Comparison of ENCODE assay signal across 27 mouse cellular contexts in the genomic region with DNA sequence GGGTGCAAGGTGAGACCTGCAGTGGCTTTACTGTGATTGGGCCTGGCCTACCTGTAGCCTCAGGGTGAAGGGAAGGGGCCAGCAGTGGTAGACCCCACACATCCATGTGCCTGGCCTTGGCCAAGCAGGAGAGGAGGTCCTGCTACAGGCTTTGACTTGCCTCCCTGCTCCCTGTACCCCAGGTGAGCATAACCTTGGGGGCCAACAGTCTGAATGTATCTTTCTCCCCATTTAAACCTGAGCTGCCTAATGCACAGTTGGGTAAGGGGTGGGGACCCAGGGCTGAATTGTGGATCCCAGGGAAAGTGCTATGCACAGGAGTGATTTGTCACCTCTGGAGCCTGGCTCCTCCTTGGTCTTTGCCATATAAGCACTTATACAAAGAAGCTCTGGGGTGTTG. TPM values are rescaled to one million over a fixed set of nuclear protein-coding genes. Genes with fewer than 3 reads are reported as not detected.
A peak's percentile ranks its signal among the peaks of the same experiment; 100 is the strongest.
DNase-seq lines count a peak whose midpoint lies in the region; ATAC-seq and TF ChIP-seq lines count a peak whose summit lies in the region.
"Had no signal": no experiment of that assay in that cellular context is flagged by ENCODE, and none has a peak within 500 bp of the region (broad histone marks: within the 10 kb centered on the region; RNA-seq: fewer than 3 reads in every experiment).

No protein-coding gene starts in this region.

- no peak for TF ChIP-seq RAD21 in MEL (IDR thresholded peaks at IDR 0.05; ENCODE audit: low read depth, low read length)

- H3K9me3 ChIP-seq in forebrain, embryonic 15.5 days, result no peaks in the 10 kb centered on the region
- H3K9me3 ChIP-seq in forebrain, embryonic 16.5 days (ENCODE audit: control insufficient read depth, low read length), result no peaks in the 10 kb centered on the region
- no peaks in the 10 kb centered on the region for H3K9me3 ChIP-seq in midbrain, embryonic 10.5 days (replicated peaks)
- no peaks in the 10 kb centered on the region for H3K9me3 ChIP-seq in midbrain, embryonic 16.5 days (replicated peaks; ENCODE audit: control insufficient read depth, low read length, poor library complexity, severe bottlenecking)
- no peaks in the 10 kb centered on the region for H3K9me3 ChIP-seq in MEL (replicated peaks; ENCODE audit: insufficient read depth, low read length)
- H3K9me3 ChIP-seq: embryonic facial prominence, embryonic 13.5 days; forebrain, embryonic 10.5 days; heart, embryonic 13.5 days; limb, embryonic 12.5 days had no signal

- H3K36me3 ChIP-seq in forebrain, embryonic 15.5 days, result peaks cover 54% of the 10 kb centered on the region
- H3K36me3 ChIP-seq in forebrain, embryonic 16.5 days (ENCODE audit: control insufficient read depth, insufficient read depth), result peaks cover 35% of the 10 kb centered on the region
- peaks cover 77% of the 10 kb centered on the region for H3K36me3 ChIP-seq in midbrain, embryonic 10.5 days
- H3K36me3 ChIP-seq in midbrain, embryonic 16.5 days (ENCODE audit: control insufficient read depth, insufficient read depth, low read length), result peaks cover 32% of the 10 kb centered on the region
- H3K36me3 ChIP-seq in MEL (ENCODE audit: control insufficient read depth in 1 of 2, insufficient read depth in 2 of 2, low read length in 2 of 2), result peaks cover 0 to 17% of the 10 kb centered on the region in 2 experiments; a peak in 3 of 4 replicates

- H3K27me3 ChIP-seq in forebrain, embryonic 15.5 days, result no peaks in the 10 kb centered on the region
- no peaks in the 10 kb centered on the region for H3K27me3 ChIP-seq in forebrain, embryonic 16.5 days (replicated peaks; ENCODE audit: control insufficient read depth, insufficient read depth, low read length)
- no peaks in the 10 kb centered on the region for H3K27me3 ChIP-seq in midbrain, embryonic 10.5 days (ENCODE audit: low read depth, poor library complexity, severe bottlenecking)
- no peaks in the 10 kb centered on the region for H3K27me3 ChIP-seq in midbrain, embryonic 16.5 days (ENCODE audit: control insufficient read depth, insufficient read depth, low read depth, low read length)
- no peaks in the 10 kb centered on the region for H3K27me3 ChIP-seq in MEL (ENCODE audit: control insufficient read depth in 1 of 2, insufficient read depth in 2 of 2, low read length in 2 of 2)
- H3K27me3 ChIP-seq: embryonic facial prominence, embryonic 13.5 days; heart, embryonic 13.5 days; limb, embryonic 12.5 days had no signal

- TF ChIP-seq CTCF in MEL (IDR thresholded peaks at IDR 0.05 in 2 of 3, conservative IDR thresholded peaks at IDR 0.05 in 1 of 3; ENCODE audit: control insufficient read depth in 1 of 3, insufficient read depth in 1 of 3, low read depth in 2 of 3, low read length in 3 of 3, poor library complexity in 1 of 3, severe bottlenecking in 1 of 3), result no peak

- DNase-seq in kidney, adult 18-20 months, result peak; percentile 2
- DNase-seq in kidney, postnatal 10 days, result no peak
- peak; percentile 7 for DNase-seq in midbrain, embryonic 10.5 days (ENCODE audit: low spot score)
- no peak for DNase-seq in MEL (ENCODE audit: low read depth, low spot score)
- DNase-seq: adrenal gland, postnatal 25 days; cerebellum, adult 18-20 months; cerebellum, postnatal 10 days; forebrain, postnatal 0 days; heart, postnatal 10 days; kidney, adult 8-10 months; kidney, postnatal 14 days; layer of hippocampus, adult 9-11 months; lung, embryonic 14.5 days; lung, postnatal 14 days; right cerebral cortex, postnatal 4 days; thymus, adult 2 months; thymus, postnatal 36 days had no signal

- no peak overlapping the region for H3K9ac ChIP-seq in forebrain, embryonic 15.5 days (replicated peaks)
- no peak overlapping the region for H3K9ac ChIP-seq in forebrain, embryonic 16.5 days (replicated peaks; ENCODE audit: low read depth, low read length)
- no peak overlapping the region for H3K9ac ChIP-seq in midbrain, embryonic 16.5 days (ENCODE audit: low read depth, low read length)
- no peak overlapping the region for H3K9ac ChIP-seq in MEL (ENCODE audit: control insufficient read depth, low read depth, low read length, poor library complexity, severe bottlenecking)
- H3K9ac ChIP-seq: embryonic facial prominence, embryonic 13.5 days; forebrain, postnatal 0 days; heart, embryonic 13.5 days; limb, embryonic 12.5 days; liver, embryonic 14.5 days; lung, embryonic 14.5 days had no signal

- no peak overlapping the region for H3K4me3 ChIP-seq in forebrain, embryonic 15.5 days
- H3K4me3 ChIP-seq in forebrain, embryonic 16.5 days (replicated peaks; ENCODE audit: low read length), result no peak overlapping the region
- no peak overlapping the region for H3K4me3 ChIP-seq in midbrain, embryonic 10.5 days
- no peak overlapping the region for H3K4me3 ChIP-seq in midbrain, embryonic 16.5 days (ENCODE audit: low read depth, low read length)
- H3K4me3 ChIP-seq in MEL (ENCODE audit: control insufficient read depth in 1 of 2, insufficient read depth in 1 of 2, low read depth in 2 of 2, low read length in 2 of 2), result no peak overlapping the region
- H3K4me3 ChIP-seq: embryonic facial prominence, embryonic 13.5 days; forebrain, embryonic 10.5 days; heart, embryonic 13.5 days; limb, embryonic 12.5 days had no signal

- TF ChIP-seq EP300 in MEL (IDR thresholded peaks at IDR 0.05; ENCODE audit: low read depth in 1 of 2, low read length in 2 of 2), result no peak

- H3K4me1 ChIP-seq in forebrain, embryonic 15.5 days, result no peaks in the 10 kb centered on the region
- no peaks in the 10 kb centered on the region for H3K4me1 ChIP-seq in forebrain, embryonic 16.5 days (replicated peaks; ENCODE audit: control insufficient read depth, insufficient read depth, low read length)
- H3K4me1 ChIP-seq in midbrain, embryonic 10.5 days, result no peaks in the 10 kb centered on the region
- H3K4me1 ChIP-seq in midbrain, embryonic 16.5 days (ENCODE audit: control insufficient read depth, insufficient read depth, low read length), result no peaks in the 10 kb centered on the region
- peaks cover 0 to 3% of the 10 kb centered on the region in 2 experiments; a peak in 1 of 4 replicates for H3K4me1 ChIP-seq in MEL (ENCODE audit: control insufficient read depth in 1 of 2, insufficient read depth in 2 of 2, low read length in 2 of 2)
- H3K4me1 ChIP-seq: embryonic facial prominence, embryonic 13.5 days; forebrain, embryonic 10.5 days; heart, embryonic 13.5 days; limb, embryonic 12.5 days had no signal

- no peak overlapping the region for H3K27ac ChIP-seq in forebrain, embryonic 15.5 days (replicated peaks)
- H3K27ac ChIP-seq in forebrain, embryonic 16.5 days (ENCODE audit: low read length), result no peak overlapping the region
- H3K27ac ChIP-seq in midbrain, embryonic 10.5 days (replicated peaks), result no peak overlapping the region
- H3K27ac ChIP-seq in midbrain, embryonic 16.5 days (ENCODE audit: low read length), result no peak overlapping the region
- H3K27ac ChIP-seq in MEL (ENCODE audit: control insufficient read depth, low read depth, low read length), result no peak overlapping the region
- H3K27ac ChIP-seq: embryonic facial prominence, embryonic 13.5 days; forebrain, embryonic 10.5 days; heart, embryonic 13.5 days; limb, embryonic 12.5 days; liver, embryonic 14.5 days had no signal

- H3K4me2 ChIP-seq in forebrain, embryonic 15.5 days (replicated peaks), result no peak overlapping the region
- H3K4me2 ChIP-seq in forebrain, embryonic 16.5 days (ENCODE audit: low read length), result no peak overlapping the region
- H3K4me2 ChIP-seq in midbrain, embryonic 16.5 days (ENCODE audit: low read length), result no peak overlapping the region
- H3K4me2 ChIP-seq: embryonic facial prominence, embryonic 13.5 days; heart, embryonic 13.5 days; limb, embryonic 12.5 days; lung, embryonic 14.5 days had no signal

- no peaks in the 10 kb centered on the region for H3K79me2 ChIP-seq in MEL (ENCODE audit: control insufficient read depth, insufficient read depth, low read length, poor library complexity)

- no peak; a peak in 1 of 4 replicates for TF ChIP-seq POLR2A in MEL (IDR thresholded peaks at IDR 0.05; ENCODE audit: control insufficient read depth in 1 of 2, insufficient read depth in 1 of 2, low read depth in 1 of 2, low read length in 2 of 2, poor library complexity in 1 of 2)

- ATAC-seq in forebrain, embryonic 15.5 days (replicated peaks), result peak; percentile 38
- no peak for ATAC-seq in forebrain, embryonic 16.5 days
- no peak for ATAC-seq in midbrain, embryonic 16.5 days
- ATAC-seq: forebrain, postnatal 0 days had no signal

RNA-seq across cellular contexts. Expression of a gene that starts 20.9 kb away (rescaled TPM):
- 11.9 and 12.5 TPM in 2 replicates for polyA plus RNA-seq in forebrain, embryonic 15.5 days (2015; fragmentation: Nextera tagmentation; extraction: Ambion mirVana)
- 13.7 and 15.2 TPM in 2 replicates for polyA plus RNA-seq in forebrain, embryonic 16.5 days (2015; fragmentation: Nextera tagmentation; extraction: Ambion mirVana)
- 25.5 and 26.2 TPM in 2 replicates for polyA plus RNA-seq in midbrain, embryonic 10.5 days (2016; fragmentation: Nextera tagmentation; extraction: Ambion mirVana)
- 16.4 and 18.1 TPM in 2 replicates for polyA plus RNA-seq in midbrain, embryonic 16.5 days (2015; fragmentation: Nextera tagmentation; extraction: Ambion mirVana)
- total RNA-seq in MEL (2012; rRNA removed), result 107 and 115 TPM in 2 replicates
- polyA plus RNA-seq in MEL (2012; ENCODE audit: insufficient read depth in 1 of 2, insufficient read length in 2 of 2, low read depth in 1 of 2, low replicate concordance in 2 of 2, missing spikeins in 1 of 2), result 100 to 1,000 TPM in 1 of 2 experiments, 10 to 100 TPM in 1; 53.8 to 135 TPM

RNA-seq across cellular contexts. Expression of a gene that starts 50.7 kb away (rescaled TPM):
- polyA plus RNA-seq in forebrain, embryonic 15.5 days (2015; fragmentation: Nextera tagmentation; extraction: Ambion mirVana), result 3.1 and 3.7 TPM in 2 replicates
- polyA plus RNA-seq in forebrain, embryonic 16.5 days (2015; fragmentation: Nextera tagmentation; extraction: Ambion mirVana), result 3.1 and 3.4 TPM in 2 replicates
- polyA plus RNA-seq in midbrain, embryonic 10.5 days (2016; fragmentation: Nextera tagmentation; extraction: Ambion mirVana), result 0.62 and 0.67 TPM in 2 replicates
- 2.6 and 3.3 TPM in 2 replicates for polyA plus RNA-seq in midbrain, embryonic 16.5 days (2015; fragmentation: Nextera tagmentation; extraction: Ambion mirVana)
- total RNA-seq in MEL (2012; rRNA removed), result 0.12 and 0.13 TPM in 2 replicates
- polyA plus RNA-seq in MEL (2012; ENCODE audit: insufficient read depth in 1 of 2, insufficient read length in 2 of 2, low read depth in 1 of 2, low replicate concordance in 2 of 2, missing spikeins in 1 of 2), result 1 to 10 TPM in 1 of 2 experiments, not detected in 1; 1.3 TPM
- total RNA-seq: common myeloid progenitor, adult 5-6 weeks; neutrophil, adult 5-6 weeks had no signal

RNA-seq across cellular contexts. Expression of a gene that starts 54.3 kb away (rescaled TPM):
- polyA plus RNA-seq in forebrain, embryonic 15.5 days (2015; fragmentation: Nextera tagmentation; extraction: Ambion mirVana), result 58.3 and 59.8 TPM in 2 replicates
- 48.9 and 51.2 TPM in 2 replicates for polyA plus RNA-seq in forebrain, embryonic 16.5 days (2015; fragmentation: Nextera tagmentation; extraction: Ambion mirVana)
- polyA plus RNA-seq in midbrain, embryonic 10.5 days (2016; fragmentation: Nextera tagmentation; extraction: Ambion mirVana), result 53.0 and 56.1 TPM in 2 replicates
- polyA plus RNA-seq in midbrain, embryonic 16.5 days (2015; fragmentation: Nextera tagmentation; extraction: Ambion mirVana), result 45.8 and 57.5 TPM in 2 replicates
- total RNA-seq in MEL (2012; rRNA removed), result 65.8 and 67.4 TPM in 2 replicates
- 10 to 100 TPM in 1 of 2 experiments, not detected in 1; 54.5 TPM for polyA plus RNA-seq in MEL (2012; ENCODE audit: insufficient read depth in 1 of 2, insufficient read length in 2 of 2, low read depth in 1 of 2, low replicate concordance in 2 of 2, missing spikeins in 1 of 2)

RNA-seq across cellular contexts. Expression of a gene that starts 59.4 kb away (rescaled TPM):
- polyA plus RNA-seq in forebrain, embryonic 15.5 days (2015; fragmentation: Nextera tagmentation; extraction: Ambion mirVana), result 8.9 and 10.1 TPM in 2 replicates
- polyA plus RNA-seq in forebrain, embryonic 16.5 days (2015; fragmentation: Nextera tagmentation; extraction: Ambion mirVana), result 10.7 and 12.9 TPM in 2 replicates
- 0.88 and 2.1 TPM in 2 replicates for polyA plus RNA-seq in midbrain, embryonic 10.5 days (2016; fragmentation: Nextera tagmentation; extraction: Ambion mirVana)
- polyA plus RNA-seq in midbrain, embryonic 16.5 days (2015; fragmentation: Nextera tagmentation; extraction: Ambion mirVana), result 17.1 and 18.3 TPM in 2 replicates
- 10.1 and 13.2 TPM in 2 replicates for total RNA-seq in MEL (2012; rRNA removed)
- 1 to 10 TPM in 1 of 2 experiments, not detected in 1; 5.8 TPM for polyA plus RNA-seq in MEL (2012; ENCODE audit: insufficient read depth in 1 of 2, insufficient read length in 2 of 2, low read depth in 1 of 2, low replicate concordance in 2 of 2, missing spikeins in 1 of 2)

Comparison
In these comparisons a context has a peak if more than half of its experiments do, and no peak if none do; other contexts are left out.
1. DNase-seq: peak in kidney, adult 18-20 months (single experiment) and midbrain, embryonic 10.5 days (single experiment); none in kidney, postnatal 10 days (single experiment) and MEL (single experiment).